Mouse (Mus musculus): ENCODE data around the gene Rnf135.

DNA sequence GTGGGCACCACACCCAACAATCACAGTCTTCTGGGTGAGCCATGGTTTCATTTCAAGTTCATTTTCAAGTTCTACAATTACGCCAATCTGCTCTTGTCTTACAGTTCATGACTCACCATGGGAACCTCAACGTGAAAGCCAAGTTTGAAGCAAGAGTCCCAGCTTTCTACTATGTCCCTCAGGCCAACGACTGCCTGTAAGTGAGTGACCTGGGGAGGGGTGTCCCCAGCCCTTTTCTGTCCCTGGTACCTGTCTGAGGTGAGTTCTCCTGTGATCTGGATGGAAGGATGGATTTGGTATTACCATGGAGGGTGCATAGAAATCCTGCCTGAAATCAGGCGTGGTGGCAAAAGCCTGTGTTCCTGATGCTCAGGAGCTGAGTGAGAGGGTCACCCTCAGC lies 26.8 kb upstream of the Rnf135 start:
- TF ChIP-seq POLR2A (IDR thresholded peaks at IDR 0.05; ENCODE audit: control insufficient read depth in 1 of 2, insufficient read depth in 1 of 2, low read depth in 1 of 2, low read length in 2 of 2, poor library complexity in 1 of 2) (no peak), ZKSCAN1 (IDR thresholded peaks at IDR 0.05; ENCODE audit: low read depth, low read length) (no peak), POLR2AphosphoS2 (IDR thresholded peaks at IDR 0.05; ENCODE audit: low read length) (no peak), CTCF (IDR thresholded peaks at IDR 0.05 in 2 of 3, conservative IDR thresholded peaks at IDR 0.05 in 1 of 3; ENCODE audit: control insufficient read depth in 1 of 3, insufficient read depth in 1 of 3, low read depth in 2 of 3, low read length in 3 of 3, poor library complexity in 1 of 3, severe bottlenecking in 1 of 3) (no peak)
